Mouse (Mus musculus): ENCODE measurements around the gene Babam2.
"Not testable (repeated sequence)": the region's sequence is repeated elsewhere in the genome, so short reads cannot be mapped to it uniquely, and the experiment has no call there.

The Babam2 gene

GRCm38 (mm10) chr5:31827896-31828295 lies 130.4 kb downstream of the Babam2 start:
- in situ Hi-C loops (cut with MboI, MseI) = no loop called here

GRCm38 (mm10) chr5:31828747-31829146 lies 131.3 kb downstream of the Babam2 start:
- in situ Hi-C loops (cut with MboI, MseI) = no loop called here

DNA sequence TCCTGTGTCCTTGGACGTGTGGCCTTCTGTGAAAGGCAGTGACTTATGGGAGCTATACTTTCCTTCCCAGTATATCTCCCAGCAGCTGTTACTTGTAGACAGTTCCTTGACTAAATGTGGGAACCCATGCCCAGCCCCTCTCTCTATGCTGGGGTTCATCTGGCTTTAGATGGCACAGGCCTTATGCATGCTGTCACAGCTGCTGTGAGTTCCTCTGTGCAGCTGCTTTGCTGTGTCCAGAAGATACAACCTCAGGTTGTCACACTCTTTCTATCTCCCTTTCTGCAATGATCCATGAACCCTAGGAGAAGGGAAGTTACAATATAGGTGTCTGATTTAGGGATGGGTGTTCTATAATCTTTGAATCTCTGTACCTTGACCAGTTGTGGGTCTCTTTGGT lies 132.1 kb downstream of the Babam2 start:
- in situ Hi-C loops (cut with MboI, MseI) = no loop called here

GRCm38 (mm10) chr5:31831587-31831986 lies 134.1 kb downstream of the Babam2 start:
- in situ Hi-C loops (cut with MboI, MseI) = no loop called here

DNA sequence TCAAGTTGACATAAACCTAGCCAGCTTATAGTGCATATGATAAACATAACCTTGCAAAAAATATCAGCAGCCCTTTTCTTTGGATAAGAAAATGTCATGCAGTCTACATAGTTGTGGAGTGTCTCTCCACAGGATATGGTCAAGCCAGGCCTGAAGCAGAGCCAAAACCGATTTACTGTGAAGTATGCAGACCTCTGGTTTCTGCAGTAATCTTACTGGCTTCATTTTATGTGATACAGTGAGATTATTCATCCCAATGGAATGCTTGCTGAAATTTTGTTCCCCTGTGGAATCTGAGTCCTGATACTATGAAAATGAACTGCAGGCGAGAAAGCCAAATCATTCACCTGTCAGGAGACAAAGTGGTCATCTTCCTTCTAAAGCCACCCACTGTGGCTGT lies 138.2 kb downstream of the Babam2 start:
- in situ Hi-C loops (cut with MboI, MseI) = no loop called here

DNA sequence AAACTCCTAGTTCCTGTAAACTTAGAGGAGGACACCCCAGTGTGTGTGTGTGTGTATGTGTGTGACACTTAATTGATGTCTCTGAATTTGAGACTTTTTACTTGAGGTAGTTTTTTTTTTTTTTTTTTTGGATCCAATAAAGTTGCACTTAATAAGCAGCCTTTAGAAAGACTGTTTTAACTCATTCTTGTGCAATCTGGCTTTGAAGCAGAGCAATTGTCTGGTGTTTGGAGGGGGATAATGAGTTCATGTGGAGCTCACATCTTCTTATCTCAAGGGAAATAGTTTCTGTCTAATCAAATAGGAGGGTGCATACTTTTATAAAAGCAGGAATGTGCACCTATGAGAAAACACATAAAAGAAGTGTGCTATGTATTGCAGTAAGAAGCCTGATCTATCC lies 142.5 kb downstream of the Babam2 start:
- in situ Hi-C loops (cut with MboI, MseI) = no loop called here

GRCm38 (mm10) chr5:31840406-31840805 lies 142.9 kb downstream of the Babam2 start:
- in situ Hi-C loops (cut with MboI, MseI) = no loop called here

- in situ Hi-C loops (cut with MboI, MseI) = no loop called here
These were observed 147.4 kb downstream of the Babam2 start for GRCm38 (mm10) chr5:31844856-31845255.

GRCm38 (mm10) chr5:31846971-31847370 lies 149.5 kb downstream of the Babam2 start:
- in situ Hi-C loops (cut with MboI, MseI) = no loop called here

GRCm38 (mm10) chr5:31848995-31849394 lies 151.5 kb downstream of the Babam2 start:
- in situ Hi-C loops (cut with MboI, MseI) = no loop called here

GRCm38 (mm10) chr5:31852786-31853185 lies 155.3 kb downstream of the Babam2 start:
- in situ Hi-C loops (cut with MboI, MseI) = no loop called here

DNA sequence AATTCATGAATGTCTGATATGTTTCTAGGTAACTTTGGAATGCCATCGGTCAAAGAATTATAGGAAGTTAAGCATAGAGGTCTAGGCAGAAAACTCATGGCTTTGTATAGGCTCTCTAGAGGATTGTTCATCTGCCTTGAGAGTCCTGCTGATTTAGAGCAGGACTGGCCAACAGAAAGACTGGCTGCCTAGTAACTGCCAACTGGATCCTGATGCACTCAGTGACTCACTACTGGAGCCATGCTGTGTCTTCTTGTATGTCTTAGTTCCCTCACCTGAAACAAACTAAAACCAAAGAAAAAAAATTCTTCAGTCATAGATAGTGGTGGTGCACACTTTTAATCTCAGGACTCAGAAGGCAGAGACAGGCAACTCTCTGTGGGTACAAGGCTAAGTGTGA lies 156.3 kb downstream of the Babam2 start:
- in situ Hi-C loops (cut with MboI, MseI) = no loop called here

DNA sequence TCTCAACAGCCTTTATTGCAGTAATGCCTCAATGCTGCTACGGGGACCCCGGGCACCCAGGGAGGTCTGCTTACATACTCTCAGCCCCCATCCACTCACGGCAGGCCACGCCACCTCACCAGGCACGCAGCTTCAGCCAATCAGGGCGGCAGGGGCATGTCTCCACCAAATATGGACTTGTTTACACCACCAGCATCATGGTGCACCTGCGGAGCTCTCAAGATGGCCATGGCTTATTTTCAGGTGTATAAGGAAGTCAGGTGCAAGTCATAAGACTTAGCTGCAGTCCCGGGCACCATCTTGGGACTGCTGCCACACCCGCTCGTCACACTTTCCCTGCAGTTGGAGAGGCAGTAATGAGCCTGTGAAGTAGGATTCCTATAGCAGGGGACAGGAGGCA lies 161.4 kb downstream of the Babam2 start:
- in situ Hi-C loops (cut with MboI, MseI) = not testable (repeated sequence)

GRCm38 (mm10) chr5:31860426-31860825 lies 162.9 kb downstream of the Babam2 start:
- in situ Hi-C loops (cut with MboI, MseI) = no loop called here

- in situ Hi-C loops (cut with MboI, MseI) = no loop called here
These were observed 163.5 kb downstream of the Babam2 start for GRCm38 (mm10) chr5:31860831-31861624.

- in situ Hi-C loops (cut with MboI, MseI) = no loop called here
These were observed 165.4 kb downstream of the Babam2 start for GRCm38 (mm10) chr5:31862753-31863468.

DNA sequence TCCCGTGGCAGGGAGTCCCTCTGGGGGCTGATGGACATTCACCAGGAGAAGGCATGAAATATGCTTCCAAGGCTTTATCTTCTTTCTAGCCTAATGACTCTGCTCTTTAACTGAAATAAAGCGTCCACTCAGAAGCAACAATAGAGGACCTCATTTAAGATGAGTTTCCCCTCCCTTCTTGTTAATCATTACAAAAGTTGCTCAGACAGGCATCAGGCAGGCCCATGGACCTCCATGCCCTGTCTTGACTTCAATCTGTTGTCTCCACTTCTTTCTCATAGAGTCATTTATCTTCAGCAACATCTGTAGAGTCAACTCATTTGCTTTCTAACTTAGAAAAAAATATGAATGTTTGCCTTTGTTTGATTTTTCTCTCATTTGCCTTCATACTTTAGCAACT lies 166.6 kb downstream of the Babam2 start:
- in situ Hi-C loops (cut with MboI, MseI) = no loop called here

GRCm38 (mm10) chr5:31866071-31866470 lies 168.6 kb downstream of the Babam2 start:
- in situ Hi-C loops (cut with MboI, MseI) = no loop called here

GRCm38 (mm10) chr5:31870856-31871520 lies 173.5 kb downstream of the Babam2 start:
- in situ Hi-C loops (cut with MboI, MseI) = no loop called here

DNA sequence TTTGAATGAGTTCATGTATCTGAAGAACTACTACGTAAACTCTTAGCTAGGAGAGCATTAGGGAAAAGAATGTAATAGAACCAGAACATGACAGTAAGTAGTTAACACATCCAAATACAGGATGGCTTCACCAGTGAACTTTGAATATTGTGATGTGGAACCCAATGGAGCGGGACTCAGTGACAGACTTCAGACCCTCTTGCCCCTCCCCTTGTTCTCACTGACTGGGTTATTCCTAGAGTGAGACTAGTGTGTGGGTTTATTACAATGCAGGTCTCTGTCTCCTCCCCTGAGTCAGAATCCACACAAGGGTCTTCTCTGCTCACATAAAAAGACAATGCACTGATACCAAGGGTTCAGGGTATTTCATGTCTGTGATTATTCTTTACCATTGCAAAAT lies 175.8 kb downstream of the Babam2 start:
- in situ Hi-C loops (cut with MboI, MseI) = no loop called here

DNA sequence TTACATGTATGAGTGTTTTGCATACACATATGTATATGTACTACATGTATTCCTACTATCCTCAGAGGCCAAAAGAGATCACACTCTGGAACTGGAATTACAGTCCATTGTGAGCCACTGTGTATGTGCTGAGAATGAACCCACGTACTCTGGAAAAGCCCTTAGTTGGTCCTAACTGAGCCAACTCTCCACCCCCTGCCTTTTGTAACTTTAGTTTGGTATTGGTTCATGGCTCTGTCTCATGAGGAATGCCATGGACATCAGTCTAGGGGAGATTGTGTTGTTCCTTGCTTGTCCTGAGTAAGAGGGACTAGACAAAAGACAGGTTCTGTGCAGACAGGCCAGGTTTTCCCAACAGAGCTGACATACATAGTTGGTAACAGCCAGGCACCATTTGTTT lies 177.1 kb downstream of the Babam2 start:
- in situ Hi-C loops (cut with MboI, MseI) = no loop called here

DNA sequence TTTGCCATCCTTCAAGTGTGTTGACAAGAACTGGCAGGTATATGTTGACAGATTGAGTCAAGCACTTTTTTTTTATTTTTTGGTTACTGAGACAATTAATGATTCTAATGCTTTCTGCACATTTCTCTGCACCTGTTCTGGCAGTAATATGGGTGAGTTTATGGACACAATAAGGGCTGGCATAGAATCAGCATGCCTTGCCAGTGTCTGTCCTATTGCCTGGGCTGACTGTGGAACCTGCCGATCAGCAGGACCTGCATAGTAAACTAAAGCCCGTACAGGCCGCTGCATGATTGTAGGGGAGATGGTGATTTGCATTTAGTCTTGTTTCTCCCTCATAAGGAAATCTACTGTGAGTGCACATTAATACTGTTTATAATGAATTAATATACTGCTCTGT lies 178.0 kb downstream of the Babam2 start:
- in situ Hi-C loops (cut with MboI, MseI) = no loop called here
